Mouse (Mus musculus): ENCODE results near the gene Ncln.

The Ncln gene

DNA sequence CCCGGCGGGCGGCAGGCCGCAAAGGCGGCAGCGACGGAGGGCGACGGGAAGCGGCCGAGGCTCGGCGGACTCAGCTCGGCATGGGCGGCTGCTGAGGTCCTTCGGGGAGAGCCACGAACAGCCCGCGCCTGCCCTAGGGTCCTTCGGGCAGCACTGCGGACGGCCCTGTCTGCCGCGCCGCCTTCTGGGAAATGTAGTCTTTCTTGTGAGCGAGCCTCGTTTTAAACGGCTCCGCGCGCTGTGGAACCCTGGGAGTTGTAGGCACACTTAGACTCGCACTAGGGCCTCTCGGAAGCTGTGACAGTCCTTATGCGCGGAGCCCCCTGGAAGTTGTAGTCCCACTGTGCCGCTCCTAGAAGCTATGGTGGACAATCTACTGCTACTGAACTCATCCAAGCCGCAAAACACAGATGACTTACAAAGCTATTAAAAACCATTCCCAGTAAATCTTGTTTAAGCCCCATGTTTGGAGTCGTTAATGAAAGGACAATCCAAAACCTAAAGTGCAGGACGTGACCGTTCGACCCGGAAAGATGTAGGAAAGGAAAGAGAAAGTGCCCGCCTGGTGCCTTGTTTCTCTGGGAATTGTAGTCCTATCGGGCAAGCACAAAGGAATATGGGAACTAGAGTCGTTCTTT lies at the start of gene Ncln:
Ncln (minus strand) TSS at position 129 of the 638 bp plus-strand sequence.
- DNase-seq, result peak; percentile 97

GRCm38 (mm10) chr10:81545161-81545747 lies 49.1 kb upstream of the Ncln start, which contains the start of gene Gna11:
TSS of gene Gna11 (minus strand) at chr10:81545190.
- peak; percentile 100 for DNase-seq

GRCm38 (mm10) chr10:81544296-81545160 lies 48.3 kb upstream of the Ncln start:
- peak; percentile 61 for DNase-seq

- DNase-seq, result no peak
These were observed 47.4 kb upstream of the Ncln start for GRCm38 (mm10) chr10:81543633-81544032.

GRCm38 (mm10) chr10:81542727-81543460 lies 46.7 kb upstream of the Ncln start:
- DNase-seq, result no peak

- no peak for DNase-seq
These were observed 45.6 kb upstream of the Ncln start for GRCm38 (mm10) chr10:81541803-81542202.

GRCm38 (mm10) chr10:81541363-81541762 lies 45.2 kb upstream of the Ncln start:
- no peak for DNase-seq

DNA sequence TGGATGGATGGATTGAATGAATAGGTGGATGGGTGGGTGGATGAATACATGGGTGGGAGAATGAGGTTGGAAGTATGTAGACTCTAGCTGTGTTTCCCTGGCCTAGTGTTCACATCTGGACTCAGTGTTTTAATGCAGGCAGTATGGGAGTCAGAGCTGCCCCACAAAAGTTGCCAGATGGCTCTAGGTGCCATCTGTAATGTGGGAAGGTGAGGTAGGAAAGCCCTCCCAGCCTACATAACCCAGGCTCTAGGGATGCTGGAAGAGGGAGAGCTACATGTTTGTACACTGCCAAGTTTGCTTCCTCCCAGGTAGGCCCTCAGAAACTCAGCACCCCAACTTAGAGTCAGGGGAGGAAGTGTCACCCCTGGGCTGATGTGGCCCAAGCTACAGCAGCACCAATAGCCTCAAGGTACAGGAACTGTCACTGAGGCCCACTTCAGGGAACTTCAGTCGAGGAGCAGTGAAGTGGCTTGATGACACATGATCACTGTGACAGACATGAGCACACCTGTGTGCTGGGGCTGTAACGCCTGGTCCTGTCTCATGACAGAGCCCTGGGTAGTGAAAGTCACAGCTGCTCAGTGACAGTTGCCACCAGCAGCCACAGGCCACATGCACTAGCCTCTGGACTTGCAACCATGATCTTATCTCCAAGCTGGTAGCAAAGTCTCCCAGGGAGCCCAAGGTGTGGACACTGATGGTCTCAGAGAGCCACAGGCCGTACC lies 42.3 kb upstream of the Ncln start:
- no peak for DNase-seq

DNA sequence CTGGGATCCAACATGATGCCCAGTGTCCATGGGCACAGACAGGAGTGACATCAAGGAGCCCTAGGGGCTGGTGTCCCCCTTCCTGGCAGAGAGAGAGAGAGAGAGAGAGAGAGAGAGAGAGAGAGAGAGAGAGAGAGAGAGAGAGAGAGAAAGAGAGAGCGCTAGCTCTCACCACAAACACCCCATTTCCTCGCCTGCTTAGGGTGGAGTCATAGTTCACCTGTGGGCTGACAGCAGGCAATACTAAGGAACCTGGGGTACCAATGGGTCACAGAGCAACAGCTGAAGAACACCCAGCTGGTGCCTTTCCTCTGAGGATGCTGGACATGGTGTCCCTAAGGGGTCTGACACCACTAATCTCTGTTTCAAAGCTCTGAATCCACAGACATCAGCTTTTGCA lies 41.2 kb upstream of the Ncln start:
- DNase-seq, result no peak

DNA sequence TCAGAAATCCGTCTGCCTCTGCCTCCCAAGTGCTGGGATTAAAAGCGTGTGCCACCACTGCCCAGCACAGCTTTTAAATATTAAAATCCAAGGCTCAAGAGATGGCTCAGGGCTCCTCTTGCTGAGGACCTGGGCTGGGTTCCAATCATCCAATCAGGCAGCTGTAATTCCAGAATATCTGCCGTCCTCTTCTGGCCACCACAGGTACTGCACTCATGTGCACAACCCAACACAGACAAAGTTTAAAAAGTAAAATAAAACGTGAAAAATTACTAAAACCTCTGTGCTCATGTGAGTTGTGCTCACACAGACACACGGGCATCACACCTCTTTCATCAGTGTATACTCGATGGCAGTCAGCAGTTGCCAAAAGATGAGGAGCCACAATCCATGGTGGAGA lies 40.5 kb upstream of the Ncln start:
- no peak for DNase-seq

GRCm38 (mm10) chr10:81534826-81535225 lies 38.6 kb upstream of the Ncln start:
- no peak for DNase-seq

GRCm38 (mm10) chr10:81526779-81527178 lies 30.6 kb upstream of the Ncln start:
- DNase-seq, result peak; percentile 68

DNA sequence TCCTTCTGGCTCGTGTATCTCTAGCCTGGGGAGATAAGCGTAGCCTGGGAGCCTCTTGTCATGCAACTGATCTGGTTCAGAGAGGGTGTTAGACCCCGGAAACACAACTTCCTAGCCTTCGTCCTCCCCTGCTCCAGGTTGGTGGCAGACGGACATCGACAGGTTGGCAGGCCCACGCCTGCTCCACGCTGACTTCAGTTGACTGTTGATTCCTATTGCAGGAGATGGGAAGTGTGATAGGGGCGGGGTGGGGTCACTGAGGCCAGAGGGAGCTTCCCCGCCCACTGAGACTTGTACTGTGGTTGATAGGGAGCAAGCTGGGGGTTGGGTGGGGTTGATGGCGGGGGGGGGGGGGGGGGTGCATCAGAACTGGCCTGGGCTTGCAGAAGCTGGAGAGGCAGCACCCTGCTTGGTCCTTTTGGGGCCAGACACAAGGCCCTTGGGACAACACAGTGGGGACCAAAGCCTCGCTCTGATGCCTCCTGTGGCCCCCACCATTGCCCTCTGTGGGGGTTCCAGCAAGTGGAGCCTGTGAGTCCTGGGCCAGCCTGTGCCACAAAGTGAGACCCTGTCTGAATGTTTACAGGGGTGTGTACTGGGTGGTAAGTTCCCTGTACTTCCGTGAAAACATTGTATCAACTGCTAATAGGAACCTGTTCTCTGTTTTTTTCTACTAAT lies 29.0 kb upstream of the Ncln start:
- no peak for DNase-seq

DNA sequence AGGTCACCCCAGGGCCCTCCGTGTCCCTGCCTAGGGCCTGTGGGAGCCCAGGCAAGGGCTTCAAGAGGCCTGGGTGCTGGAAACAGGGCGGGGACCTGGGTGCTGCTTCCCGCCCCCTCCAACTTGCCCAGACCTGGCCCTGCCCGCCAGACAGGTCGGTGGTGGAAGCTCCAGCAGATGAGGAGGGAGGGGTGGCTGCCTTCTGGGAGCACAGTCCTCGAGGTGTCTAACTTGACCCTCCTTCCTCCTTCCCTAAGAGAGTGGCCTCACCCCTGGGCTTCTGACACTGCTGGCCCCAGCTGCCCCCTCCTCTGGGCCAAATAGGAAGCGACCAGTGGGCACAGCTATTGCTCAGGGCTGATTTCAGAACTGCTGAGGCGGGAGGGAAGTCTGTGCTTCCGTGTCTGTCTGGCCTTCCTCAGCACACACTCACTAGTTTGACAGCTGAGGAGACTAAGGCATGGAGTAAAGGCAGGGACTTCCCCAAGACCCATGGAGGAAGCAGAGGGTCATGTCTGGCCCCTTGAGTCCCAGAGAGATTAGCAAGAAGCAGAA lies 27.9 kb upstream of the Ncln start, which contains the start of gene Gna15:
Gna15 (minus strand) TSS at position 175 of the 555 bp plus-strand sequence.
- DNase-seq, result no peak

- DNase-seq, result no peak
These were observed 27.4 kb upstream of the Ncln start for GRCm38 (mm10) chr10:81523570-81523969.

DNA sequence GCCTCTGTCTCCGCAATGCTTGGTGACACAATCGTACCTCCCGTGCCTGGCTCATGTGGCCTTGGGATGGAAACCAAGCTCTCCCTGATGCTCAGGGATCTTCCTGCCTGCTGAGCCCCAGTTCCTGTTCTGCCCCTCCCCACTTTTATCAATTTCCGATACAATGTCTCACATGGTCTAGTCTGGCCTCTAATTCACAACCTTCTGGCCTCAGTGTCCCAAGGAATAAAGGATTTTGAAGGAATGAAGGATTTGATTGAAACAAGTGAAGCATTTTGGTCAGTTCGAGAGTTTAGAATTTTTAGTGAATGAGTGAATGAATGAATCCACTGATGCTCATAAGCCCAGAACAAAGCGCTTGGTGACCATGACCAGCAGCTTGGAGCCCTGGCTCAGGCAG lies 26.9 kb upstream of the Ncln start:
- no peak for DNase-seq

DNA sequence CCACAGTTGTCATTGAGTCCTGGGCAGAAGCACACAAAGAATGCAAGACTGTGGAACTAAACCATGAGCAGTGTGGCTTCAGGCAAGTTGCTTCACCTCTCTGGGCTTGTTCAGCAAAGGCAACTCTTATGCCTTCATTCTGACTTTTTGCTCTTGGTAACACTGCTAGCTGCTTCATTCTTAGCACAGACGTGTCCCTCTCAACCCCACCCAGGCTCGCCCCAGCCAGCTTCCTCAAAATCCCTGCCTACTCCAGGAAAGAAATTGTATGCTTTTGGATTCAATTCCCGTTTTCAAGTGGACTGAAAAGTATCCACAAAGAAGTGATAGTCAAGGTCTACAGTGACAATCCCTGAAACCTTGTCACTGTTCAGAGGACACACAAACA lies 23.8 kb upstream of the Ncln start:
- DNase-seq, result no peak

- no peak for DNase-seq
These were observed 23.2 kb upstream of the Ncln start for GRCm38 (mm10) chr10:81519227-81519977.

- DNase-seq, result peak; percentile 56
These were observed 22.4 kb upstream of the Ncln start for GRCm38 (mm10) chr10:81518546-81518945.

DNA sequence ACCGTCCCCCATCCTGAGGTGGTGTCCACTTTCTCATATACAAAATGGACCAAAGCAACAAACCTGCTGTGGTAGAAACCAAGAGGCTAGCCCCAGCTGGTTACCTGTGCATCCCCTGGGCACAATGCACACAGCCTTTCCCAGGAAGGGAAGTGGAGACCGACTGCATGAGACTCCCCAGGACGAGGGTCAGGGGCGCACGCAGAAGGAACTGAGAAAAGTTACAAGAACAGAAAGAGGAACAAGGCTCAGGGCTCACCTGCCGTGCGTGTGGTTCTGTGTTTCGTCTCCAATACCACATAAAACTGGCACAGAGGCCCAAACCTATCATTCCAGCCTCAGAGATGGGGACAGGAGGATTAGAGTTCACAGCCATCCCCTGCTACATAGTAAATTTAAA lies 21.0 kb upstream of the Ncln start:
- DNase-seq, result no peak

DNA sequence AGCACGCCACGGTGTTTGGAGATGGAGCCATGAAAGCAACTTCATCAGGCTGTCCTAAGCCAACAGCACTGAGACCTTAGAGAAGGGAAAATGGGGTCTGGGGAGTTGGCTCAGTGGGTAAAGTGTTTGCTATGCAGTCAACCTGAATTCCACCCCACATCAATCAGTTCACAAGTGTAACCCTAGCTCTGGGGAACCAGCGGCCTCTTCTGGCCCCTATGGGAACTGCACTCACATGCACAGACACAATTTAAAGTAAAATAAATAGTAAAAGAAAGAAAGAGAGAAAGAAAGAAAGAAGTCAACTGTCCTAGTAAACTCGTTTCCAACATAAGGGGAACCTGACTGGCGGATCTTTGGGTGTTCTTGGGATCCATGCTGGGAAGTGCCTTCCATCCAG lies 17.6 kb upstream of the Ncln start:
- DNase-seq, result no peak
